19 mouse cellular contexts compared by ENCODE assay signal in the genomic region with DNA sequence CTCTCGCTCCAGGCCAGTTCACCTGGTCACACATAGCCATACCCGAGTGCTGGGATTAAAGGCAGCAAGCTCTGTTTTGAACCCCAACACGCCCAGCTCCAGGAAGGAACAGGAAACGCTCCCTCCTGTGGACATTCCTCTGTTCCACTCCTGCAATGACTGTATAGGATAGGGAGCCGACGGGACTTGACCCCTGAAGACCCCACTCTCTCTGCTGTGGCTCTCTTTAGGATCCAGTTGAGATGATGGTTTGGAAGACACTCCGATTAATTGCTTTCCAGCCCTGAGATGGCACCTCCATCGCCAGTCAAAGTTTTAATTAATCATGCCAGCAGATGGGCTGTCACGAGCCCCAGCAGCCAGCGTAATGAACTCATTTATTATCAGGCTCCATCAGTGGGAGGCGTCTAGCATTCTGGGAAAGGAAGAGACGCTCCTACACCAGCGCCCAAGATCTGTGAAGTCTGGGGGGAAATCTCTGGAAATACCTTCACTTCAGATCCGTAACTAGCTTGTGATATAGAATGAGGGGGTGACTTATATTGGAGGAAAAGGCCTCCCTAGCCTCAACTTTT.
DNase-seq lines count a peak whose midpoint lies in the region; ATAC-seq and TF ChIP-seq lines count a peak whose summit lies in the region.
"Had no signal": no experiment of that assay in that cellular context is flagged by ENCODE, and none has a peak within 500 bp of the region (broad histone marks: within the 10 kb centered on the region; RNA-seq: fewer than 3 reads in every experiment).

No protein-coding gene starts in this region.

- no peaks in the 10 kb centered on the region for H3K36me3 ChIP-seq in kidney, embryonic 15.5 days
- no peaks in the 10 kb centered on the region for H3K36me3 ChIP-seq in kidney, embryonic 16.5 days (ENCODE audit: insufficient read depth, low read length)
- H3K36me3 ChIP-seq in forebrain, embryonic 15.5 days: no peaks in the 10 kb centered on the region
- H3K36me3 ChIP-seq in hindbrain, postnatal 0 days (ENCODE audit: insufficient read depth, low read length): no peaks in the 10 kb centered on the region
- H3K36me3 ChIP-seq: embryonic facial prominence, embryonic 13.5 days; heart, embryonic 13.5 days had no signal

- DNase-seq in brain, embryonic 14.5 days (ENCODE audit: low read depth): peak; percentile 78
- DNase-seq in hindbrain, postnatal 0 days (ENCODE audit: low spot score): peak; percentile 69
- DNase-seq in lung, postnatal 36 days: no peak
- DNase-seq in spleen, postnatal 10 days (ENCODE audit: low spot score in 2 of 2): no peak
- DNase-seq: cerebellum, adult 9-11 months; gastrocnemius, postnatal 14 days; heart, adult 18-20 months; kidney, adult 8-10 months; left cerebral cortex, postnatal 4 days; liver; right cerebral cortex, postnatal 25 days had no signal

- 40% methylated on average over 14 of the region's 14 CpGs for WGBS in kidney, embryonic 15.5 days
- WGBS in kidney, embryonic 16.5 days: 41% methylated on average over 14 of the region's 14 CpGs
- WGBS in forebrain, embryonic 15.5 days: 61% methylated on average over 14 of the region's 14 CpGs
- 47% methylated on average over 14 of the region's 14 CpGs for WGBS in hindbrain, postnatal 0 days

- H3K9ac ChIP-seq in kidney, embryonic 15.5 days: no peak overlapping the region
- no peak overlapping the region for H3K9ac ChIP-seq in kidney, embryonic 16.5 days (replicated peaks; ENCODE audit: low read length)
- H3K9ac ChIP-seq in forebrain, embryonic 15.5 days (replicated peaks): no peak overlapping the region
- no peak overlapping the region for H3K9ac ChIP-seq in hindbrain, postnatal 0 days (replicated peaks; ENCODE audit: low read length)
- H3K9ac ChIP-seq: embryonic facial prominence, embryonic 13.5 days; heart, embryonic 13.5 days had no signal

- TF ChIP-seq POLR2A in brain, embryonic 14.5 days (IDR thresholded peaks at IDR 0.05; ENCODE audit: borderline replicate concordance, extremely low read depth, insufficient read depth, insufficient read length, poor library complexity, severe bottlenecking): no peak

- ATAC-seq in kidney, embryonic 15.5 days (replicated peaks; ENCODE audit: low FRiP score): 0 out of 2 replicates have a peak, but pooled peaks have one; percentile 33
- ATAC-seq in kidney, embryonic 16.5 days (ENCODE audit: low FRiP score, low TSS enrichment): no peak
- ATAC-seq in forebrain, embryonic 15.5 days (replicated peaks): 0 out of 2 replicates have a peak, but pooled peaks have one; percentile 32
- peak; percentile 81 for ATAC-seq in hindbrain, postnatal 0 days
- ATAC-seq: lung, postnatal 0 days; midbrain, embryonic 16.5 days had no signal

- no peak for TF ChIP-seq CTCF in brain, embryonic 14.5 days (IDR thresholded peaks at IDR 0.05; ENCODE audit: borderline replicate concordance, extremely low read depth, insufficient read depth, insufficient read length)
- TF ChIP-seq CTCF in hindbrain, postnatal 0 days (IDR thresholded peaks at IDR 0.05; ENCODE audit: low read depth): no peak

- no peak overlapping the region for H3K4me2 ChIP-seq in kidney, embryonic 15.5 days
- H3K4me2 ChIP-seq in kidney, embryonic 16.5 days (replicated peaks; ENCODE audit: low read depth, low read length): no peak overlapping the region
- no peak overlapping the region for H3K4me2 ChIP-seq in forebrain, embryonic 15.5 days (replicated peaks)
- H3K4me2 ChIP-seq in hindbrain, postnatal 0 days (ENCODE audit: low read depth, low read length): no peak overlapping the region
- H3K4me2 ChIP-seq: embryonic facial prominence, embryonic 13.5 days; heart, embryonic 13.5 days had no signal

- H3K4me3 ChIP-seq in kidney, embryonic 15.5 days (replicated peaks): no peak overlapping the region
- no peak overlapping the region for H3K4me3 ChIP-seq in kidney, embryonic 16.5 days (ENCODE audit: low read length)
- H3K4me3 ChIP-seq in forebrain, embryonic 15.5 days: no peak overlapping the region
- no peak overlapping the region for H3K4me3 ChIP-seq in hindbrain, postnatal 0 days (ENCODE audit: low read length)
- H3K4me3 ChIP-seq: embryonic facial prominence, embryonic 13.5 days; heart, embryonic 13.5 days; layer of hippocampus, adult 2 months had no signal

- H3K9me3 ChIP-seq in kidney, embryonic 15.5 days (replicated peaks): no peaks in the 10 kb centered on the region
- H3K9me3 ChIP-seq in kidney, embryonic 16.5 days (ENCODE audit: low read length): no peaks in the 10 kb centered on the region
- no peaks in the 10 kb centered on the region for H3K9me3 ChIP-seq in forebrain, embryonic 15.5 days
- no peaks in the 10 kb centered on the region for H3K9me3 ChIP-seq in hindbrain, postnatal 0 days (ENCODE audit: low read length)
- H3K9me3 ChIP-seq: embryonic facial prominence, embryonic 13.5 days; heart, embryonic 13.5 days had no signal

- no peaks in the 10 kb centered on the region for H3K27me3 ChIP-seq in kidney, embryonic 15.5 days
- H3K27me3 ChIP-seq in kidney, embryonic 16.5 days (ENCODE audit: insufficient read depth, low read length): no peaks in the 10 kb centered on the region
- no peaks in the 10 kb centered on the region for H3K27me3 ChIP-seq in forebrain, embryonic 15.5 days
- H3K27me3 ChIP-seq in hindbrain, postnatal 0 days (ENCODE audit: insufficient read depth, low read length): no peaks in the 10 kb centered on the region
- H3K27me3 ChIP-seq: embryonic facial prominence, embryonic 13.5 days; heart, embryonic 13.5 days had no signal

- peaks cover 15% of the 10 kb centered on the region; the same call in 1 of the 2 replicates for H3K4me1 ChIP-seq in kidney, embryonic 15.5 days
- peaks cover 8% of the 10 kb centered on the region; the same call in 1 of the 2 replicates for H3K4me1 ChIP-seq in kidney, embryonic 16.5 days (ENCODE audit: insufficient read depth, low read length)
- H3K4me1 ChIP-seq in forebrain, embryonic 15.5 days: no peaks in the 10 kb centered on the region
- H3K4me1 ChIP-seq in hindbrain, postnatal 0 days (ENCODE audit: insufficient read depth, low read length): no peaks in the 10 kb centered on the region
- H3K4me1 ChIP-seq: embryonic facial prominence, embryonic 13.5 days had no signal

- H3K27ac ChIP-seq in kidney, embryonic 15.5 days: no peak overlapping the region
- no peak overlapping the region for H3K27ac ChIP-seq in kidney, embryonic 16.5 days (ENCODE audit: low read length)
- H3K27ac ChIP-seq in forebrain, embryonic 15.5 days (replicated peaks): no peak overlapping the region
- H3K27ac ChIP-seq in hindbrain, postnatal 0 days: no peak overlapping the region
- H3K27ac ChIP-seq: embryonic facial prominence, embryonic 13.5 days; heart, embryonic 13.5 days; layer of hippocampus, adult 2 months had no signal

Comparison
In these comparisons a context has a peak if more than half of its experiments do, and no peak if none do; other contexts are left out.
1. DNase-seq: peak in brain, embryonic 14.5 days (single experiment) and hindbrain, postnatal 0 days (single experiment); none in lung, postnatal 36 days (single experiment) and spleen, postnatal 10 days (0 of 2).